8 mouse cellular contexts compared by ENCODE assay signal in genomic region chr5:143056191-143056880, GRCm38 (mm10). TPM values are rescaled to one million over a fixed set of nuclear protein-coding genes. Genes with fewer than 3 reads are reported as not detected.
DNase-seq lines count a peak whose midpoint lies in the region; ATAC-seq and TF ChIP-seq lines count a peak whose summit lies in the region.

No protein-coding gene starts in this region.

- H3K27me3 ChIP-seq in testis, adult 2 months (ENCODE audit: control insufficient read depth, insufficient read depth, low read length), result no peaks in the 10 kb centered on the region
- H3K27me3 ChIP-seq in stomach, postnatal 0 days (ENCODE audit: control insufficient read depth, insufficient read depth, low read length), result no peaks in the 10 kb centered on the region

- 31% methylated on average over 4 of the region's 4 CpGs for WGBS in stomach, postnatal 0 days

- TF ChIP-seq CTCF in testis, adult 2 months (IDR thresholded peaks at IDR 0.05; ENCODE audit: control insufficient read depth, insufficient read depth, insufficient replicate concordance, low read depth, low read length), result no peak
- no peak for TF ChIP-seq CTCF in stomach, postnatal 0 days (IDR thresholded peaks at IDR 0.05; ENCODE audit: low read depth)

- no peak overlapping the region for H3K4me2 ChIP-seq in stomach, postnatal 0 days (replicated peaks; ENCODE audit: low read depth)

- H3K9me3 ChIP-seq in stomach, postnatal 0 days (ENCODE audit: control insufficient read depth, low read length), result no peaks in the 10 kb centered on the region

- peak overlapping the region; percentile 47; the same call in 1 of the 2 replicates for H3K27ac ChIP-seq in testis, adult 2 months (ENCODE audit: control insufficient read depth, insufficient read depth, low read depth, low read length)
- H3K27ac ChIP-seq in stomach, postnatal 0 days (replicated peaks), result peak overlapping the region; percentile 61; the same call in 1 of the 2 replicates

- TF ChIP-seq POLR2A in testis, adult 2 months (IDR thresholded peaks at IDR 0.05; ENCODE audit: control insufficient read depth, low read depth, low read length), result no peak

- no peak for TF ChIP-seq EP300 in stomach, postnatal 0 days (optimal IDR thresholded peaks at IDR 0.05)

- H3K4me1 ChIP-seq in testis, adult 2 months (ENCODE audit: control insufficient read depth, insufficient read depth, low read length), result no peaks in the 10 kb centered on the region; the same call in 1 of the 2 replicates
- H3K4me1 ChIP-seq in stomach, postnatal 0 days (replicated peaks; ENCODE audit: control insufficient read depth, insufficient read depth), result no peaks in the 10 kb centered on the region; the same call in 1 of the 2 replicates

- no peak overlapping the region for H3K4me3 ChIP-seq in testis, adult 2 months (ENCODE audit: control insufficient read depth, low read depth, low read length)
- no peak overlapping the region for H3K4me3 ChIP-seq in stomach, postnatal 0 days (ENCODE audit: low read depth, low read length)

- peak; percentile 43; the same call in 1 of the 2 replicates for ATAC-seq in stomach, postnatal 0 days (ENCODE audit: low FRiP score, low TSS enrichment)
- ATAC-seq in megakaryocyte progenitor cell, adult 5-6 weeks (replicated peaks; ENCODE audit: poor library complexity), result no peak

- DNase-seq in testis, postnatal 10 days (ENCODE audit: low spot score), result no peak
- peak; percentile 96 for DNase-seq in heart, adult 11 months
- DNase-seq in kidney, postnatal 10 days, result peak; percentile 39
- DNase-seq in stomach, postnatal 0 days (ENCODE audit: low spot score), result no peak
- DNase-seq in cerebellum, adult 9-10 months, result no peak
- no peak for DNase-seq in right cerebral cortex, postnatal 14 days

- no peak overlapping the region for H3K9ac ChIP-seq in stomach, postnatal 0 days (ENCODE audit: low read length)

- no peaks in the 10 kb centered on the region; the same call in 1 of the 2 replicates for H3K36me3 ChIP-seq in testis, adult 2 months (ENCODE audit: control insufficient read depth, insufficient read depth, low read length)
- H3K36me3 ChIP-seq in stomach, postnatal 0 days (ENCODE audit: control insufficient read depth, insufficient read depth, low read length), result no peaks in the 10 kb centered on the region

RNA-seq across cellular contexts. Expression of gene Rnf216, which starts 56.5 kb away (rescaled TPM):
- 58.3 and 60.4 TPM in 2 replicates for polyA plus RNA-seq in testis, adult 2 months (2012; rRNA removed)
- polyA plus RNA-seq in stomach, postnatal 0 days (2015; fragmentation: Nextera tagmentation; extraction: Ambion mirVana), result 15.4 and 15.6 TPM in 2 replicates
- total RNA-seq in megakaryocyte progenitor cell, adult 5-6 weeks (2015), result 43.8 and 53.6 TPM in 2 replicates
- total RNA-seq in megakaryocyte progenitor cell, adult 5-6 weeks (2017), result 38.2 and 40.9 TPM in 2 replicates

Comparison
In these comparisons a context has a peak if more than half of its experiments do, and no peak if none do; other contexts are left out.
1. DNase-seq: peak in heart, adult 11 months (single experiment) and kidney, postnatal 10 days (single experiment); none in testis, postnatal 10 days (single experiment), stomach, postnatal 0 days (single experiment), cerebellum, adult 9-10 months (single experiment) and right cerebral cortex, postnatal 14 days (single experiment).